8 mouse cellular contexts compared by ENCODE assay signal in genomic region chr2:31962501-31963224, GRCm38 (mm10). TPM values are rescaled to one million over a fixed set of nuclear protein-coding genes. Genes with fewer than 3 reads are reported as not detected.
DNase-seq lines count a peak whose midpoint lies in the region; ATAC-seq lines count a peak whose summit lies in the region.

No protein-coding gene starts in this region.

- no peak overlapping the region for H3K4me3 ChIP-seq in hindbrain, embryonic 14.5 days (replicated peaks; ENCODE audit: low read length)

- H3K36me3 ChIP-seq in hindbrain, embryonic 14.5 days (replicated peaks; ENCODE audit: control insufficient read depth, insufficient read depth) = peaks cover 5% of the 10 kb centered on the region; the same call in 1 of the 2 replicates

- no peaks in the 10 kb centered on the region for H3K9me3 ChIP-seq in hindbrain, embryonic 14.5 days (ENCODE audit: control insufficient read depth, low read length)

- ATAC-seq in hindbrain, embryonic 14.5 days (ENCODE audit: low FRiP score) = peak; percentile 92
- 0 out of 2 replicates have a peak, but pooled peaks have one; percentile 39 for ATAC-seq in megakaryocyte-erythroid progenitor cell, adult 5-6 weeks (replicated peaks; ENCODE audit: low FRiP score, low TSS enrichment, poor library complexity, severe bottlenecking)
- no peak for ATAC-seq in inflammation-experienced regulatory T-cells, adult 6 months

- H3K27ac ChIP-seq in hindbrain, embryonic 14.5 days = peak overlapping the region; percentile 80

- WGBS in hindbrain, embryonic 14.5 days = 37% methylated on average over 8 of the region's 8 CpGs

- no peaks in the 10 kb centered on the region for H3K27me3 ChIP-seq in hindbrain, embryonic 14.5 days (ENCODE audit: control insufficient read depth, insufficient read depth, low read length)

- H3K9ac ChIP-seq in hindbrain, embryonic 14.5 days = 0 out of 2 replicates have a peak overlapping the region, but pooled peaks have one; percentile 24

- H3K4me2 ChIP-seq in hindbrain, embryonic 14.5 days (replicated peaks) = peak overlapping the region; percentile 10; the same call in 1 of the 2 replicates

- peaks cover 14% of the 10 kb centered on the region; the same call in 1 of the 2 replicates for H3K4me1 ChIP-seq in hindbrain, embryonic 14.5 days (replicated peaks; ENCODE audit: control insufficient read depth, insufficient read depth, low read length)

- peak; percentile 14 for DNase-seq in ZHBTc4 (ENCODE audit: low read depth, low spot score)
- peak; percentile 71 to 78 for DNase-seq in cerebellum, postnatal 14 days
- DNase-seq in hindbrain, embryonic 14.5 days (ENCODE audit: low spot score) = peak; percentile 59
- peak; percentile 70 to 80 for DNase-seq in layer of hippocampus, postnatal 10 days (ENCODE audit: low spot score in 2 of 2)
- DNase-seq in thymus, postnatal 25 days = no peak
- DNase-seq in spleen, postnatal 4 days (ENCODE audit: low spot score in 2 of 2) = no peak

RNA-seq across cellular contexts. Expression of gene Nup214, which starts 11.6 kb away (rescaled TPM):
- polyA plus RNA-seq in hindbrain, embryonic 14.5 days (2014; fragmentation: Nextera tagmentation; extraction: Ambion mirVana) = 46.7 and 53.5 TPM in 2 replicates
- total RNA-seq in layer of hippocampus, postnatal 10 days (2021) = 10 to 100 TPM; 51.7 to 57.0 TPM
- 125 and 161 TPM in 2 replicates for total RNA-seq in megakaryocyte-erythroid progenitor cell, adult 5-6 weeks (2014; fragmentation: Nextera tagmentation)
- total RNA-seq in megakaryocyte-erythroid progenitor cell, adult 5-6 weeks (2017) = 43.3 and 73.2 TPM in 2 replicates
- polyA plus RNA-seq in inflammation-experienced regulatory T-cells, adult 6 months (2017; shearing (Covaris generic)) = 100 to 1,000 TPM in 1 of 3 experiments, 10 to 100 TPM in 2; 75.0 to 105 (median 96.0) TPM

RNA-seq across cellular contexts. Expression of gene Aif1l, which starts 12.7 kb away (rescaled TPM):
- 22.8 and 28.4 TPM in 2 replicates for polyA plus RNA-seq in hindbrain, embryonic 14.5 days (2014; fragmentation: Nextera tagmentation; extraction: Ambion mirVana)
- total RNA-seq in layer of hippocampus, postnatal 10 days (2021) = 1 to 10 TPM; 8.6 to 8.8 TPM
- total RNA-seq in megakaryocyte-erythroid progenitor cell, adult 5-6 weeks (2014; fragmentation: Nextera tagmentation) = 5.2 TPM in 1 of 2 replicates, not detected in the other
- total RNA-seq in megakaryocyte-erythroid progenitor cell, adult 5-6 weeks (2017) = not detected in 2 replicates
- 1 to 10 TPM in 1 of 3 experiments, not detected in 2; 1.4 TPM for polyA plus RNA-seq in inflammation-experienced regulatory T-cells, adult 6 months (2017; shearing (Covaris generic))

Comparison
In these comparisons a context has a peak if more than half of its experiments do, and no peak if none do; other contexts are left out.
1. DNase-seq: peak in ZHBTc4 (single experiment), cerebellum, postnatal 14 days (2 of 2), hindbrain, embryonic 14.5 days (single experiment) and layer of hippocampus, postnatal 10 days (2 of 2); none in thymus, postnatal 25 days (single experiment) and spleen, postnatal 4 days (0 of 2).